Mouse (Mus musculus) ES-E14 (cell line): ENCODE results near the gene H1foo. TPM values are rescaled to one million over a fixed set of nuclear protein-coding genes. Genes with fewer than 3 reads are reported as not detected.

ENCODE experiments used
- DNase-seq: peaks from one replicate; pipeline ENCODE4 v3.0.0-alpha.2; 2013; ENCODE audit warnings: low read depth, low spot score
- H3K27ac ChIP-seq: 2 replicates; pipeline ENCODE4 v1.5.1; 2012; ENCODE audit warnings: low read depth, mild to moderate bottlenecking, low read length, moderate library complexity, mixed read lengths; ENCODE audit not compliant: poor library complexity, insufficient read depth, severe bottlenecking
- H3K36me3 ChIP-seq: 2 replicates; pipeline ENCODE4 v1.6.1; 2012; ENCODE audit warnings: mild to moderate bottlenecking, low read length, moderate library complexity, mixed read lengths; ENCODE audit not compliant: control insufficient read depth, poor library complexity, insufficient read depth, severe bottlenecking
- H3K4me1 ChIP-seq, 2 experiments: fragments of 150-350 bp in 1 of 2; sonication (generic) in 1 of 2; 2 replicates each; pipeline ENCODE4 v1.6.1; 2012; ENCODE audit warnings: low read length in 2 of 2, mild to moderate bottlenecking in 1 of 2, mixed read lengths in 1 of 2; ENCODE audit not compliant: control insufficient read depth in 2 of 2, insufficient read depth in 2 of 2, poor library complexity in 1 of 2
- H3K4me3 ChIP-seq, 2 experiments: fragments of 150-350 bp in 1 of 2; sonication (generic) in 1 of 2; 2 replicates each; pipeline ENCODE4 v1.5.1; 2012; ENCODE audit warnings: low read length in 2 of 2, low read depth in 1 of 2, mild to moderate bottlenecking in 1 of 2, mixed read lengths in 1 of 2; ENCODE audit not compliant: insufficient read depth in 1 of 2, poor library complexity in 1 of 2, severe bottlenecking in 1 of 2
- H3K9ac ChIP-seq: 2 replicates; pipeline ENCODE4 v1.6.1; 2012; ENCODE audit warnings: low read depth, mild to moderate bottlenecking, low read length, mixed read lengths; ENCODE audit not compliant: poor library complexity, insufficient read depth, severe bottlenecking
- H3K9me3 ChIP-seq: fragments of 150-350 bp; sonication (generic); 2 replicates; pipeline ENCODE4 v1.6.1; 2012; ENCODE audit warnings: low read depth, mild to moderate bottlenecking, low read length; ENCODE audit not compliant: control insufficient read depth, insufficient read depth
- CHD2 ChIP-seq: IDR thresholded peaks from 2 replicates; pipeline ENCODE4 v1.6.1; 2014; ENCODE audit warnings: mild to moderate bottlenecking, low read depth, low read length, inconsistent platforms
- HCFC1 ChIP-seq: IDR thresholded peaks from 2 replicates; pipeline ENCODE4 v1.6.1; 2012; ENCODE audit warnings: low read length, inconsistent platforms, borderline replicate concordance; ENCODE audit not compliant: insufficient read depth
- MAFK ChIP-seq: IDR thresholded peaks from 2 replicates; pipeline ENCODE4 v1.6.1; 2014; ENCODE audit warnings: mild to moderate bottlenecking, low read depth, low read length, inconsistent platforms; ENCODE audit not compliant: insufficient read depth
- ZC3H11A ChIP-seq: IDR thresholded peaks from 2 replicates; pipeline ENCODE4 v1.6.1; 2012; ENCODE audit warnings: low read depth, mild to moderate bottlenecking, inconsistent platforms, low read length, borderline replicate concordance
- ZNF384 ChIP-seq: IDR thresholded peaks from 2 replicates; pipeline ENCODE4 v1.6.1; 2012; ENCODE audit warnings: low read depth, low read length, inconsistent platforms
- in situ Hi-C, 2 experiments: fragments of 600-800 bp; cut with MboI; formaldehyde crosslinking; loops; one replicate each; pipeline ENCODE4 v1.15.1; 2025; ENCODE audit warnings: low sequenced_read_pairs in 2 of 2, inconsistent platforms in 1 of 2; ENCODE audit not compliant: unreplicated experiment in 2 of 2
- total RNA-seq: library from RNA; depleted of rRNA; stranded (reverse); fragments of 300-350 nt; gene quantifications from 2 replicates; pipeline ENCODE4 v1.2.3, GENCODE M21; 2012; rRNA removed

The H1foo gene
- total RNA-seq, 1 experiment = not detected

DNA sequence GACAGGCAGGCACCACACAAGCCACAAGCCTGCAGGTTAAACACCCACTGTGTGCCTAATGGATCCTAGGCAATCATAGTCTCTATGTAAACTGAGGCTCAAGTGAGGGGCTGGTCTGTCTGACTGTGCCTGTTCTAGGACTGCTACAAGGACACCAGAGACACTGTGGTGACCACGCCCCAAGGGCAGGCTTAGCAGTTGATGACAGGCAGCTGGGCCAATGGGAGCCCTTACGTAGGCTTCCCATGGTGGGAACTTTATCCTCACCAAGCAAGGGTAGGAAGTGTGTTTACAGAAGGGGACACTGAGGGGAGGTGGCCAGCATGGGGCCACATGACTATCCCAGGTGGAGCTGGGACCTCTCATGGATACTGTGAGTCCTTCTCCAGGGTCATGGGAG, 54.5 kb downstream of the H1foo start:
- Histone ChIP-seq H3K36me3 (no peaks in the 10 kb centered on the region), H3K27ac (no peak overlapping the region), H3K4me3 (no peak overlapping the region), H3K4me1 (peaks cover 2 to 11% of the 10 kb centered on the region in 2 experiments; a peak in 1 of 4 replicates), H3K9me3 (no peaks in the 10 kb centered on the region), H3K9ac (no peak overlapping the region)
- DNase-seq = no peak
- TF ChIP-seq MAFK (no peak), ZNF384 (no peak), HCFC1 (no peak), CHD2 (no peak), ZC3H11A (no peak)
- in situ Hi-C loops = no loop called here

Other genes starting within 250 kb of the H1foo start
- gene Tmem40, start 182.5 kb upstream of the H1foo start, total RNA-seq = 18.4 and 21.9 TPM in 2 replicates
- gene Cand2, start 170.4 kb upstream of the H1foo start, total RNA-seq = 10.7 and 10.8 TPM in 2 replicates
- 2,783 and 3,173 TPM in 2 replicates for gene Rpl32, start 136.2 kb upstream of the H1foo start, total RNA-seq
- gene Efcab12, start 106.5 kb upstream of the H1foo start, total RNA-seq = 1.3 and 1.4 TPM in 2 replicates
- 15.1 and 18.8 TPM in 2 replicates for gene Mbd4, start 91.6 kb upstream of the H1foo start, total RNA-seq
- gene Ift122, start 91.5 kb upstream of the H1foo start, total RNA-seq = 8.5 and 10.4 TPM in 2 replicates
- gene Rho, start 13.2 kb upstream of the H1foo start, total RNA-seq = 0.13 and 0.42 TPM in 2 replicates
- gene Plxnd1, start 50.1 kb downstream of the H1foo start, total RNA-seq = 2.6 and 8.7 TPM in 2 replicates
- gene Tmcc1, start 248.5 kb downstream of the H1foo start, total RNA-seq = 29.2 and 29.3 TPM in 2 replicates